ENCODE assay signal across 8 mouse cellular contexts in the genomic region with DNA sequence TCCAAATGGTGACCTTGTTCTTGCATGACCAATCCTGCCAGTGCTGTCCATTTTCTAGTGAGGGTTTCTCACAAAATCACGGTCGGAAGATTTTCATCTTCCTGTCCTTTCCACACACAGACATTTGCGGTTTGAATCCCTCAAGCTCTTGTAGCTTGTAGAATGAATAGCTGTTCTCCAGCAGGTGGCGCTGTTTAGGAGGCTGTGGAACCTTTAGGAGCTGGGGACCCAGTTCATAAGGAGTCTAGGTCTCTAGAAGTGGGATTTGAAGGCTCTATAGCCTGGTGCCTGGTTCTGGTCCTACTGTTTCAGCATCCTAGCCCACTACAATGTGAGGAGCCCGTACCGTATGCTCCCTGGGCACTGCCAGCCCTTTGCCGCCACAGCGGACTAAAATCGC.
A peak's percentile ranks its signal among the peaks of the same experiment; 100 is the strongest.
DNase-seq lines count a peak whose midpoint lies in the region; ATAC-seq and TF ChIP-seq lines count a peak whose summit lies in the region.

No protein-coding gene starts in this region.

- peak; percentile 26 to 34 for DNase-seq in cerebellum, adult 2 months
- DNase-seq in cerebellum, adult 8-10 months: no peak
- peak; percentile 23 for DNase-seq in ovary, postnatal 14 days (ENCODE audit: low spot score)
- DNase-seq in ovary, adult 18-20 months (ENCODE audit: low spot score): no peak
- DNase-seq in embryo, embryonic 9.5 days (ENCODE audit: extremely low spot score): peak; percentile 67
- DNase-seq in lung, postnatal 14 days: peak; percentile 64
- peak; percentile 75 for DNase-seq in testis, postnatal 10 days (ENCODE audit: low spot score)

- H3K9me3 ChIP-seq in kidney, embryonic 14.5 days (ENCODE audit: control insufficient read depth, low read length): no peaks in the 10 kb centered on the region

- no peaks in the 10 kb centered on the region for H3K27me3 ChIP-seq in cerebellum, adult 2 months (ENCODE audit: control insufficient read depth, insufficient read depth, low read length)
- no peaks in the 10 kb centered on the region for H3K27me3 ChIP-seq in kidney, embryonic 14.5 days (ENCODE audit: control insufficient read depth, insufficient read depth, low read length)

- TF ChIP-seq POLR2A in cerebellum, adult 2 months (IDR thresholded peaks at IDR 0.05; ENCODE audit: borderline replicate concordance, insufficient read depth, low read length): no peak

- H3K27ac ChIP-seq in cerebellum, adult 2 months (ENCODE audit: insufficient read depth, low read length): no peak overlapping the region
- H3K27ac ChIP-seq in kidney, embryonic 14.5 days (ENCODE audit: low read depth, low read length): no peak overlapping the region

- H3K36me3 ChIP-seq in kidney, embryonic 14.5 days (ENCODE audit: control insufficient read depth, insufficient read depth, low read length): no peaks in the 10 kb centered on the region

- H3K9ac ChIP-seq in kidney, embryonic 14.5 days (ENCODE audit: low read depth, low read length): no peak overlapping the region

- H3K4me1 ChIP-seq in cerebellum, adult 2 months (ENCODE audit: control insufficient read depth, insufficient read depth, low read length): no peaks in the 10 kb centered on the region
- 0 out of 2 replicates have a peak, but pooled peaks cover 3% of the 10 kb centered on the region for H3K4me1 ChIP-seq in kidney, embryonic 14.5 days (ENCODE audit: control insufficient read depth, insufficient read depth, low read length)

- WGBS in cerebellum, adult 2 months: 56% methylated on average over 9 of the region's 9 CpGs
- WGBS in kidney, embryonic 14.5 days: 58% methylated on average over 9 of the region's 9 CpGs

- no peak overlapping the region for H3K4me2 ChIP-seq in kidney, embryonic 14.5 days (replicated peaks; ENCODE audit: low read depth, low read length)

- TF ChIP-seq CTCF in cerebellum, adult 2 months (IDR thresholded peaks at IDR 0.05; ENCODE audit: borderline replicate concordance, insufficient read depth, low read depth, low read length): peak; percentile 62

- H3K4me3 ChIP-seq in cerebellum, adult 2 months (replicated peaks; ENCODE audit: insufficient read depth, low read depth, low read length): no peak overlapping the region
- H3K4me3 ChIP-seq in kidney, embryonic 14.5 days (ENCODE audit: low read length): no peak overlapping the region

- ATAC-seq in kidney, embryonic 14.5 days (ENCODE audit: low FRiP score, low TSS enrichment): peak; percentile 53; the same call in 1 of the 2 replicates

Comparison
In these comparisons a context has a peak if more than half of its experiments do, and no peak if none do; other contexts are left out.
1. DNase-seq: peak in cerebellum, adult 2 months (2 of 2), ovary, postnatal 14 days (single experiment), embryo, embryonic 9.5 days (single experiment), lung, postnatal 14 days (single experiment) and testis, postnatal 10 days (single experiment); none in cerebellum, adult 8-10 months (single experiment) and ovary, adult 18-20 months (single experiment).